Mouse (Mus musculus): ENCODE results near the gene Odf2. TPM values are rescaled to one million over a fixed set of nuclear protein-coding genes. Genes with fewer than 3 reads are reported as not detected.
A peak's percentile ranks its signal among the peaks of the same experiment; 100 is the strongest.

Odf2 gene
- polyA plus RNA-seq, 1 experiment, result 37.8 TPM

- peak overlapping the region; percentile 94 for H3K4me2 ChIP-seq (ENCODE audit: low read depth)
- H3K36me3 ChIP-seq (ENCODE audit: control insufficient read depth, insufficient read depth), result no peaks in the 10 kb centered on the region
- TF ChIP-seq POLR2AphosphoS2 (IDR thresholded peaks at IDR 0.05; ENCODE audit: insufficient read length, low read depth), result no peak
- TF ChIP-seq TCF12 (IDR thresholded peaks at IDR 0.05; ENCODE audit: insufficient read depth, poor library complexity, severe bottlenecking), result no peak
- TF ChIP-seq SRF (IDR thresholded peaks at IDR 0.05; ENCODE audit: control insufficient read depth, insufficient read length, low read depth), result no peak
- peak in 1 of 3 experiments; percentile 41 for TF ChIP-seq MYOD1 (IDR thresholded peaks at IDR 0.05; ENCODE audit: control insufficient read depth in 1 of 3, insufficient read length in 2 of 3, low read depth in 2 of 3)
- peak in 1 of 3 experiments; percentile 55 for TF ChIP-seq MYOG (IDR thresholded peaks at IDR 0.05; ENCODE audit: control insufficient read depth in 1 of 3, insufficient read depth in 1 of 3, insufficient read length in 2 of 3, low read depth in 2 of 3)
- TF ChIP-seq E2F4 (IDR thresholded peaks at IDR 0.05; ENCODE audit: insufficient read depth), result no peak
- TF ChIP-seq CEBPB (IDR thresholded peaks at IDR 0.05; ENCODE audit: insufficient read depth, poor library complexity, severe bottlenecking), result no peak
- no peak for TF ChIP-seq USF1 (IDR thresholded peaks at IDR 0.05; ENCODE audit: low read depth)
- TF ChIP-seq MAX (IDR thresholded peaks at IDR 0.05; ENCODE audit: low read depth), result no peak
- no peaks in the 10 kb centered on the region for H3K27me3 ChIP-seq (ENCODE audit: control insufficient read depth, insufficient read depth, insufficient read length)
- H3K4me3 ChIP-seq, result peak overlapping the region; percentile 55
- peaks cover 38% of the 10 kb centered on the region for H3K79me2 ChIP-seq (ENCODE audit: control insufficient read depth, insufficient read depth)
- H3ac ChIP-seq (ENCODE audit: control insufficient read depth, insufficient read length), result no peak overlapping the region
Measured at GRCm38 (mm10) chr2:29964354-29965249, 75.6 kb downstream of the Odf2 start.

- TF ChIP-seq REST (IDR thresholded peaks at IDR 0.05; ENCODE audit: insufficient read depth, insufficient read length) (peak; percentile 12), CEBPB (IDR thresholded peaks at IDR 0.05; ENCODE audit: insufficient read depth, poor library complexity, severe bottlenecking) (no peak), MAX (IDR thresholded peaks at IDR 0.05; ENCODE audit: low read depth) (no peak), MYOG (IDR thresholded peaks at IDR 0.05; ENCODE audit: control insufficient read depth in 1 of 3, insufficient read depth in 1 of 3, insufficient read length in 2 of 3, low read depth in 2 of 3) (peak in 2 of 3 experiments; percentile 25 to 78), USF1 (IDR thresholded peaks at IDR 0.05; ENCODE audit: low read depth) (no peak), POLR2A (IDR thresholded peaks at IDR 0.05; ENCODE audit: insufficient read length, low read depth) (peak; percentile 91), SRF (IDR thresholded peaks at IDR 0.05; ENCODE audit: control insufficient read depth, insufficient read length, low read depth) (no peak), POLR2AphosphoS2 (IDR thresholded peaks at IDR 0.05; ENCODE audit: insufficient read length, low read depth) (peak; percentile 95), E2F4 (IDR thresholded peaks at IDR 0.05; ENCODE audit: insufficient read depth) (no peak), TCF12 (IDR thresholded peaks at IDR 0.05; ENCODE audit: insufficient read depth, poor library complexity, severe bottlenecking) (no peak), MYOD1 (IDR thresholded peaks at IDR 0.05; ENCODE audit: control insufficient read depth in 1 of 3, insufficient read length in 2 of 3, low read depth in 2 of 3) (peak in 1 of 3 experiments; percentile 50), TCF3 (IDR thresholded peaks at IDR 0.05; ENCODE audit: insufficient read length, low read depth) (no peak)
Measured at GRCm38 (mm10) chr2:29965250-29965843, 76.3 kb downstream of the Odf2 start, which contains the start of gene Sptan1. TSS of gene Sptan1 (plus strand) at chr2:29965560.

GRCm38 (mm10) chr2:29965906-29966305 is 76.9 kb downstream of the Odf2 start:
- Histone ChIP-seq H3K4me3 (peak overlapping the region; percentile 55), H3K4me2 (ENCODE audit: low read depth) (peak overlapping the region; percentile 95), H3K27me3 (ENCODE audit: control insufficient read depth, insufficient read depth, insufficient read length) (no peaks in the 10 kb centered on the region), H3K79me2 (ENCODE audit: control insufficient read depth, insufficient read depth) (peaks cover 51% of the 10 kb centered on the region), H3K36me3 (ENCODE audit: control insufficient read depth, insufficient read depth) (no peaks in the 10 kb centered on the region), H3ac (ENCODE audit: control insufficient read depth, insufficient read length) (peak overlapping the region; percentile 70)
- TF ChIP-seq MAX (IDR thresholded peaks at IDR 0.05; ENCODE audit: low read depth), result no peak
- TF ChIP-seq MYOG (IDR thresholded peaks at IDR 0.05; ENCODE audit: control insufficient read depth in 1 of 3, insufficient read depth in 1 of 3, insufficient read length in 2 of 3, low read depth in 2 of 3), result peak in 2 of 3 experiments; percentile 42 to 78
- TF ChIP-seq E2F4 (IDR thresholded peaks at IDR 0.05; ENCODE audit: insufficient read depth), result no peak
- no peak for TF ChIP-seq USF1 (IDR thresholded peaks at IDR 0.05; ENCODE audit: low read depth)
- TF ChIP-seq REST (IDR thresholded peaks at IDR 0.05; ENCODE audit: insufficient read depth, insufficient read length), result no peak
- TF ChIP-seq MYOD1 (IDR thresholded peaks at IDR 0.05; ENCODE audit: control insufficient read depth in 1 of 3, insufficient read length in 2 of 3, low read depth in 2 of 3), result peak in 2 of 3 experiments; percentile 43 to 80
- TF ChIP-seq CEBPB (IDR thresholded peaks at IDR 0.05; ENCODE audit: insufficient read depth, poor library complexity, severe bottlenecking), result no peak
- no peak for TF ChIP-seq SRF (IDR thresholded peaks at IDR 0.05; ENCODE audit: control insufficient read depth, insufficient read length, low read depth)

More at GRCm38 (mm10) chr2:29965250-29965843, 76.3 kb downstream of the Odf2 start, which contains the start of gene Sptan1:
- Histone ChIP-seq H3K4me3 (peak within 1 kb of the TSS; percentile 55), H3ac (ENCODE audit: control insufficient read depth, insufficient read length) (peak within 1 kb of the TSS; percentile 70), H3K4me2 (ENCODE audit: low read depth) (peak within 1 kb of the TSS; percentile 95), H3K27me3 (ENCODE audit: control insufficient read depth, insufficient read depth, insufficient read length) (no peaks in the 10 kb centered on the region), H3K36me3 (ENCODE audit: control insufficient read depth, insufficient read depth) (no peaks in the 10 kb centered on the region), H3K79me2 (ENCODE audit: control insufficient read depth, insufficient read depth) (peaks cover 46% of the 10 kb centered on the region)

GRCm38 (mm10) chr2:29966826-29967225 is 77.8 kb downstream of the Odf2 start:
- H3K4me3 ChIP-seq, result peak overlapping the region; percentile 55
- TF ChIP-seq USF1 (IDR thresholded peaks at IDR 0.05; ENCODE audit: low read depth), result no peak
- no peak for TF ChIP-seq CEBPB (IDR thresholded peaks at IDR 0.05; ENCODE audit: insufficient read depth, poor library complexity, severe bottlenecking)
- TF ChIP-seq MYOD1 (IDR thresholded peaks at IDR 0.05; ENCODE audit: control insufficient read depth in 1 of 3, insufficient read length in 2 of 3, low read depth in 2 of 3), result no peak
- TF ChIP-seq TCF12 (IDR thresholded peaks at IDR 0.05; ENCODE audit: insufficient read depth, poor library complexity, severe bottlenecking), result no peak
- no peak for TF ChIP-seq E2F4 (IDR thresholded peaks at IDR 0.05; ENCODE audit: insufficient read depth)
- no peak for TF ChIP-seq TCF3 (IDR thresholded peaks at IDR 0.05; ENCODE audit: insufficient read length, low read depth)
- no peak for TF ChIP-seq MYOG (IDR thresholded peaks at IDR 0.05; ENCODE audit: control insufficient read depth in 1 of 3, insufficient read depth in 1 of 3, insufficient read length in 2 of 3, low read depth in 2 of 3)
- no peak for TF ChIP-seq SRF (IDR thresholded peaks at IDR 0.05; ENCODE audit: control insufficient read depth, insufficient read length, low read depth)
- no peak for TF ChIP-seq POLR2A (IDR thresholded peaks at IDR 0.05; ENCODE audit: insufficient read length, low read depth)
- no peak for TF ChIP-seq REST (IDR thresholded peaks at IDR 0.05; ENCODE audit: insufficient read depth, insufficient read length)
- no peak for TF ChIP-seq POLR2AphosphoS2 (IDR thresholded peaks at IDR 0.05; ENCODE audit: insufficient read length, low read depth)
- TF ChIP-seq MAX (IDR thresholded peaks at IDR 0.05; ENCODE audit: low read depth), result no peak
- peak overlapping the region; percentile 95 for H3K4me2 ChIP-seq (ENCODE audit: low read depth)
- H3K79me2 ChIP-seq (ENCODE audit: control insufficient read depth, insufficient read depth), result peaks cover 61% of the 10 kb centered on the region
- no peaks in the 10 kb centered on the region for H3K36me3 ChIP-seq (ENCODE audit: control insufficient read depth, insufficient read depth)
- H3K27me3 ChIP-seq (ENCODE audit: control insufficient read depth, insufficient read depth, insufficient read length), result no peaks in the 10 kb centered on the region
- no peak overlapping the region for H3ac ChIP-seq (ENCODE audit: control insufficient read depth, insufficient read length)

All from myocyte (in vitro differentiated cells).